Mouse (Mus musculus): ENCODE measurements at regions not wholly inside any gene's neighbourhood (a gene's known extent, or its start where the extent isn't known, plus 50 kb on each side); places are given as distances from the start of the nearest gene placed in this dataset.
A peak's percentile ranks its signal among the peaks of the same experiment; 100 is the strongest.

- 46% methylated on average over 2 of the region's 2 CpGs for WGBS
- H3K27me3 ChIP-seq (ENCODE audit: control insufficient read depth, insufficient read depth, low read length), result no peaks in the 10 kb centered on the region
Measured at GRCm38 (mm10) chr16:71197523-71197922, 883.8 kb downstream of the Gbe1 start.

GRCm38 (mm10) chr16:71208806-71209205 is 895.1 kb downstream of the Gbe1 start:
- Histone ChIP-seq H3K4me3 (ENCODE audit: low read depth, low read length) (no peak overlapping the region), H3K4me1 (ENCODE audit: control insufficient read depth, insufficient read depth, insufficient read length, low read length) (no peaks in the 10 kb centered on the region), H3K36me3 (ENCODE audit: control insufficient read depth, insufficient read depth, low read length) (no peaks in the 10 kb centered on the region), H3K27ac (ENCODE audit: insufficient read depth, low read depth, low read length) (no peak overlapping the region), H3K27me3 (ENCODE audit: control insufficient read depth, insufficient read depth, low read length) (no peaks in the 10 kb centered on the region)
- no peak for TF ChIP-seq POLR2A (IDR thresholded peaks at IDR 0.05; ENCODE audit: low read depth, low read length)
- 53% methylated on average over 7 of the region's 7 CpGs for WGBS

More at GRCm38 (mm10) chr16:71197523-71197922, 883.8 kb downstream of the Gbe1 start:
- Histone ChIP-seq H3K4me3 (ENCODE audit: low read depth, low read length) (no peak overlapping the region), H3K36me3 (ENCODE audit: control insufficient read depth, insufficient read depth, low read length) (no peaks in the 10 kb centered on the region), H3K27ac (ENCODE audit: insufficient read depth, low read depth, low read length) (no peak overlapping the region), H3K4me1 (ENCODE audit: control insufficient read depth, insufficient read depth, insufficient read length, low read length) (no peaks in the 10 kb centered on the region)
- TF ChIP-seq POLR2A (IDR thresholded peaks at IDR 0.05; ENCODE audit: low read depth, low read length), result no peak
- TF ChIP-seq CTCF (IDR thresholded peaks at IDR 0.05; ENCODE audit: extremely low read depth, insufficient read length, insufficient replicate concordance, low read depth, low read length), result no peak

GRCm38 (mm10) chr16:71224469-71224868 is 910.7 kb downstream of the Gbe1 start:
- TF ChIP-seq CTCF (IDR thresholded peaks at IDR 0.05; ENCODE audit: extremely low read depth, insufficient read length, insufficient replicate concordance, low read depth, low read length), result no peak
- no peak for TF ChIP-seq POLR2A (IDR thresholded peaks at IDR 0.05; ENCODE audit: low read depth, low read length)
- WGBS, result 67% methylated on average over 6 of the region's 6 CpGs
- Histone ChIP-seq H3K4me3 (ENCODE audit: low read depth, low read length) (no peak overlapping the region), H3K36me3 (ENCODE audit: control insufficient read depth, insufficient read depth, low read length) (no peaks in the 10 kb centered on the region), H3K27me3 (ENCODE audit: control insufficient read depth, insufficient read depth, low read length) (no peaks in the 10 kb centered on the region; the same call in 1 of the 2 replicates), H3K27ac (ENCODE audit: insufficient read depth, low read depth, low read length) (no peak overlapping the region), H3K4me1 (ENCODE audit: control insufficient read depth, insufficient read depth, insufficient read length, low read length) (no peaks in the 10 kb centered on the region)

- no peaks in the 10 kb centered on the region for H3K4me1 ChIP-seq (ENCODE audit: control insufficient read depth, insufficient read depth, insufficient read length, low read length)
- H3K27me3 ChIP-seq (ENCODE audit: control insufficient read depth, insufficient read depth, low read length), result no peaks in the 10 kb centered on the region; the same call in 1 of the 2 replicates
- WGBS, result 85% methylated on average over 5 of the region's 5 CpGs
- H3K36me3 ChIP-seq (ENCODE audit: control insufficient read depth, insufficient read depth, low read length), result no peaks in the 10 kb centered on the region
- TF ChIP-seq CTCF (IDR thresholded peaks at IDR 0.05; ENCODE audit: extremely low read depth, insufficient read length, insufficient replicate concordance, low read depth, low read length), result no peak
- H3K4me3 ChIP-seq (ENCODE audit: low read depth, low read length), result no peak overlapping the region
- no peak overlapping the region for H3K27ac ChIP-seq (ENCODE audit: insufficient read depth, low read depth, low read length)
Measured at GRCm38 (mm10) chr16:71230104-71230653, 916.4 kb downstream of the Gbe1 start.

GRCm38 (mm10) chr16:71243065-71243464 is 929.3 kb downstream of the Gbe1 start:
- no peak for TF ChIP-seq CTCF (IDR thresholded peaks at IDR 0.05; ENCODE audit: extremely low read depth, insufficient read length, insufficient replicate concordance, low read depth, low read length)
- TF ChIP-seq POLR2A (IDR thresholded peaks at IDR 0.05; ENCODE audit: low read depth, low read length), result no peak
- no peak overlapping the region for H3K27ac ChIP-seq (ENCODE audit: insufficient read depth, low read depth, low read length)
- no peaks in the 10 kb centered on the region for H3K4me1 ChIP-seq (ENCODE audit: control insufficient read depth, insufficient read depth, insufficient read length, low read length)
- H3K27me3 ChIP-seq (ENCODE audit: control insufficient read depth, insufficient read depth, low read length), result no peaks in the 10 kb centered on the region
- H3K4me3 ChIP-seq (ENCODE audit: low read depth, low read length), result no peak overlapping the region
- no peaks in the 10 kb centered on the region for H3K36me3 ChIP-seq (ENCODE audit: control insufficient read depth, insufficient read depth, low read length)

- Histone ChIP-seq H3K36me3 (ENCODE audit: control insufficient read depth, insufficient read depth, low read length) (no peaks in the 10 kb centered on the region), H3K27ac (ENCODE audit: insufficient read depth, low read depth, low read length) (no peak overlapping the region), H3K4me1 (ENCODE audit: control insufficient read depth, insufficient read depth, insufficient read length, low read length) (no peaks in the 10 kb centered on the region), H3K27me3 (ENCODE audit: control insufficient read depth, insufficient read depth, low read length) (no peaks in the 10 kb centered on the region), H3K4me3 (ENCODE audit: low read depth, low read length) (no peak overlapping the region)
- 73% methylated on average over 4 of the region's 4 CpGs for WGBS
- TF ChIP-seq POLR2A (IDR thresholded peaks at IDR 0.05; ENCODE audit: low read depth, low read length) (no peak), CTCF (IDR thresholded peaks at IDR 0.05; ENCODE audit: extremely low read depth, insufficient read length, insufficient replicate concordance, low read depth, low read length) (no peak)
Measured at GRCm38 (mm10) chr16:71243480-71243879, 929.7 kb downstream of the Gbe1 start.

GRCm38 (mm10) chr16:71247516-71248139 is 933.9 kb downstream of the Gbe1 start:
- Histone ChIP-seq H3K4me3 (ENCODE audit: low read depth, low read length) (no peak overlapping the region), H3K27ac (ENCODE audit: insufficient read depth, low read depth, low read length) (no peak overlapping the region), H3K36me3 (ENCODE audit: control insufficient read depth, insufficient read depth, low read length) (no peaks in the 10 kb centered on the region), H3K27me3 (ENCODE audit: control insufficient read depth, insufficient read depth, low read length) (no peaks in the 10 kb centered on the region), H3K4me1 (ENCODE audit: control insufficient read depth, insufficient read depth, insufficient read length, low read length) (no peaks in the 10 kb centered on the region)
- WGBS, result 42% methylated on average over 9 of the region's 9 CpGs
- TF ChIP-seq POLR2A (IDR thresholded peaks at IDR 0.05; ENCODE audit: low read depth, low read length) (no peak), CTCF (IDR thresholded peaks at IDR 0.05; ENCODE audit: extremely low read depth, insufficient read length, insufficient replicate concordance, low read depth, low read length) (peak; percentile 32; the same call in 1 of the 2 replicates)
